Mouse (Mus musculus) C2C12 (cell line): ENCODE data around the gene Grip2.

Source experiments
- CTCF ChIP-seq: IDR thresholded peaks from one replicate; pipeline ENCODE4 v1.5.1; 2011; ENCODE audit not compliant: control insufficient read depth, insufficient read depth, insufficient read length
- FOSL1 ChIP-seq: IDR thresholded peaks from one replicate; pipeline ENCODE4 v1.8.0; 2011; ENCODE audit warnings: mild to moderate bottlenecking, low read length; ENCODE audit not compliant: poor library complexity, insufficient read depth, severe bottlenecking
- MAX ChIP-seq: IDR thresholded peaks from one replicate; pipeline ENCODE4 v1.6.1; 2011; ENCODE audit warnings: mild to moderate bottlenecking, control low read depth
- MYOD1 ChIP-seq: IDR thresholded peaks from one replicate; pipeline ENCODE4 v1.6.1; 2011; ENCODE audit warnings: low read depth; ENCODE audit not compliant: control insufficient read depth, insufficient read length
- MYOG ChIP-seq: IDR thresholded peaks from one replicate; pipeline ENCODE4 v1.6.1; 2011; ENCODE audit not compliant: control insufficient read depth, insufficient read length; ENCODE audit errors: extremely low read depth
- USF1 ChIP-seq: IDR thresholded peaks from one replicate; pipeline ENCODE4 v1.6.1; 2011; ENCODE audit warnings: low read depth, mild to moderate bottlenecking, control low read depth, moderate library complexity

DNA sequence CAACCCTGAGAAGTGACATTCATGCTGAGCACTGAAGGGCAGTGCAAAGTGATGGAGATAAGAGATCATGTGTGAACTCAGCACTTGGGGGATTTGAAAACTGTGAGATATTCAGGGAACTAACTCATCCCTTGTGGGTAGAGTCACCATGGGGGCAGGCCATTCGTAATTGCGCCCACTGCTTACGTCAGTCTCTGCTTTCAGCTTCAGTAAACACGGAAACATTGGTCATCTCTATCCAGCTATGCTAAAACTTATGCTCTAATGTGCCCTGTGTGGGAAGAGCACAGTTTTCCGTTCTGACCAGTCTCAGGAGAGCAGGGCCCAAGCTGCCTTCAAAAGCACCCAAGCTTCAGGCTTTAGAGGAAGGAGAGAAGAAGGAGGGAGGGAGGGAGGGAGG lies 31.3 kb upstream of the Grip2 start:
- TF ChIP-seq CTCF (no peak), MYOG (no peak), MYOD1 (no peak), FOSL1 (no peak), USF1 (no peak), MAX (no peak)
